Mouse (Mus musculus) limb, embryonic 11.5 days (tissue): ENCODE data around the gene Slc4a4. TPM values are rescaled to one million over a fixed set of nuclear protein-coding genes. Genes with fewer than 3 reads are reported as not detected.
A peak's percentile ranks its signal among the peaks of the same experiment; 100 is the strongest.

Experiments used
- ATAC-seq: fragments of 200-750 bp; cut with Nextera tagmentation; 2 replicates; pipeline ENCODE4 v1.8.0; 2017; ENCODE audit warnings: low read depth; ENCODE audit not compliant: insufficient number of reproducible peaks, low FRiP score, low TSS enrichment
- DNase-seq: peaks from one replicate; pipeline ENCODE4 v3.0.0-alpha.2; 2015; ENCODE audit warnings: low spot score
- H3K27ac ChIP-seq: fragments of 300-500 bp; sonication (generic); replicated peaks from 2 replicates; pipeline ENCODE4 v1.5.1; 2014; ENCODE audit warnings: low read depth, mild to moderate bottlenecking, low read length
- H3K27me3 ChIP-seq: fragments of 300-500 bp; sonication (generic); 2 replicates; pipeline ENCODE4 v1.6.1; 2014; ENCODE audit warnings: mild to moderate bottlenecking, low read length, mixed read lengths; ENCODE audit not compliant: control insufficient read depth, insufficient read depth
- H3K36me3 ChIP-seq: fragments of 300-500 bp; sonication (generic); 2 replicates; pipeline ENCODE4 v1.6.1; 2014; ENCODE audit warnings: mild to moderate bottlenecking, low read length, moderate library complexity, mixed read lengths; ENCODE audit not compliant: control insufficient read depth, insufficient read depth
- H3K4me1 ChIP-seq: fragments of 300-500 bp; sonication (generic); 2 replicates; pipeline ENCODE4 v1.6.1; 2014; ENCODE audit warnings: low read length, mixed read lengths; ENCODE audit not compliant: control insufficient read depth, insufficient read depth
- H3K4me2 ChIP-seq: fragments of 300-500 bp; sonication (generic); 2 replicates; pipeline ENCODE4 v1.6.1; 2014; ENCODE audit warnings: low read depth, mild to moderate bottlenecking, moderate library complexity; ENCODE audit not compliant: severe bottlenecking
- H3K4me3 ChIP-seq: fragments of 300-500 bp; sonication (generic); 2 replicates; pipeline ENCODE4 v1.5.1; 2014; ENCODE audit warnings: low read depth, low read length
- H3K9ac ChIP-seq: fragments of 300-500 bp; sonication (generic); 2 replicates; pipeline ENCODE4 v1.6.1; 2014; ENCODE audit warnings: mild to moderate bottlenecking, low read length
- H3K9me3 ChIP-seq: fragments of 300-500 bp; sonication (generic); 2 replicates; pipeline ENCODE4 v1.6.1; 2016; ENCODE audit warnings: low read length; ENCODE audit not compliant: control insufficient read depth
- WGBS: fragments of 180-500 bp; shearing (Covaris S2); extraction: QIAGEN DNeasy Blood & Tissue Kit; methylation state at CpG from one replicate; pipeline ENCODE4 v1.1.7; 2014; 5-methylcytosine and 5-hydroxymethylcytosine counted together
- polyA plus RNA-seq: library from polyadenylated mRNA; unstranded; fragments of >200 nt; fragmentation: Nextera tagmentation; extraction: Ambion mirVana; gene quantifications from 2 replicates; pipeline ENCODE4 v1.2.1, GENCODE M21; 2014

Gene Slc4a4
- polyA plus RNA-seq, 1 experiment from 2014 or later, result 1.9 TPM

DNA sequence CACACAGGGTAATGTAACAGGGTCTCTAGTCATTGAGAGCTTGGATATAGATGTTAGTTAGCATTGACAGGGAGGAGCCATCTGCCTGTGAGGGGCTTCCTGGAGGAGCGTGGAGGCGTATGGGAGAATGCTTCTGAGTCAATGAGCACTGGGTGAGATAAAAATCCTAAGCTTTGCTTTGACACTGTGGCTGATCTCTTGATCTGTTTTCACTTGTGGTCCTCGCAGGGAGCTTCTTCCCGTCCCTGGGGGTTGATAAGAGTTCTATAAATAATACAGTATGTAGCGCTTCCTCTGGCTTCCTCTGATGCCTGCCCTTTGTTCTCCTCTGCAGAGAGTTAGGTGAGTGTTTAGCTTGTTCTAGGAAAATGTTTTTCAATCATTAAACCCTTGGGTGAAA is 149.5 kb downstream of the Slc4a4 start:
- Histone ChIP-seq H3K4me3 (no peak overlapping the region), H3K27me3 (no peaks in the 10 kb centered on the region), H3K9ac (no peak overlapping the region), H3K4me2 (no peak overlapping the region), H3K9me3 (no peaks in the 10 kb centered on the region), H3K4me1 (no peaks in the 10 kb centered on the region), H3K27ac (no peak overlapping the region), H3K36me3 (no peaks in the 10 kb centered on the region)
- DNase-seq (no peak), ATAC-seq (no peak)
- WGBS, result 70% methylated on average over 5 of the region's 5 CpGs

GRCm38 (mm10) chr5:89040814-89041213 is 154.2 kb downstream of the Slc4a4 start:
- ATAC-seq, result no peak
- H3K9ac ChIP-seq, result no peak overlapping the region
- H3K36me3 ChIP-seq, result no peaks in the 10 kb centered on the region
- no peak overlapping the region for H3K4me3 ChIP-seq
- H3K27me3 ChIP-seq, result no peaks in the 10 kb centered on the region
- no peak overlapping the region for H3K27ac ChIP-seq
- no peak overlapping the region for H3K4me2 ChIP-seq
- DNase-seq, result no peak
- no peaks in the 10 kb centered on the region for H3K9me3 ChIP-seq
- WGBS, result 70% methylated on average over 3 of the region's 3 CpGs
- H3K4me1 ChIP-seq, result peaks cover 8% of the 10 kb centered on the region; the same call in 1 of the 2 replicates

DNA sequence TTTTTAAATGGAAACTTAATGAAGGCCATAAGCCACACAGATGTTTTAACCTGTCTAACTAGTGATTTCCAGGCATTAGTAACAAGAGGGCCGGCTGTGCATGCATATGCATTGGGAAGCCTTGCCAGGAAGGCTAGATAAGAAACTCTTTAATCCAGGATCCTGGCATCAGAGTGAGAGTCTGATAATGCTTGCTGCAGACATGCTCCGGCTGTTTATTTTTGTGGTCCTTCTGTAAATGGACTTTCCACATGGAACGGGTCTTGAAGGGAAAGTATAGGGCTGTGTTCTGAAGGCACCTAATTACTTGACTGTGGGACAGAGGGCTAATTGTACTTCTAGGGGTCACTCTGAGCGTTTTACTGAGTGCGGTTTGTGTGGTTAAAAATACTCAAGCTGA is 157.2 kb downstream of the Slc4a4 start:
- Histone ChIP-seq H3K4me3 (no peak overlapping the region), H3K9me3 (no peaks in the 10 kb centered on the region), H3K4me1 (peaks cover 8% of the 10 kb centered on the region; the same call in 1 of the 2 replicates), H3K4me2 (no peak overlapping the region), H3K36me3 (no peaks in the 10 kb centered on the region), H3K9ac (no peak overlapping the region), H3K27ac (no peak overlapping the region; the same call in 1 of the 2 replicates), H3K27me3 (no peaks in the 10 kb centered on the region)
- peak; percentile 80; the same call in 1 of the 2 replicates for ATAC-seq
- peak; percentile 38 for DNase-seq
- WGBS, result 15% methylated on average over 5 of the region's 5 CpGs

GRCm38 (mm10) chr5:89044801-89045200 is 158.2 kb downstream of the Slc4a4 start:
- Histone ChIP-seq H3K36me3 (no peaks in the 10 kb centered on the region), H3K27me3 (no peaks in the 10 kb centered on the region), H3K4me1 (peaks cover 8% of the 10 kb centered on the region; the same call in 1 of the 2 replicates), H3K4me3 (no peak overlapping the region), H3K9me3 (no peaks in the 10 kb centered on the region), H3K27ac (no peak overlapping the region), H3K4me2 (no peak overlapping the region), H3K9ac (no peak overlapping the region)
- ATAC-seq (no peak), DNase-seq (no peak)
- WGBS, result 73% methylated on average over 5 of the region's 5 CpGs

- Histone ChIP-seq H3K4me3 (no peak overlapping the region), H3K9ac (no peak overlapping the region), H3K36me3 (no peaks in the 10 kb centered on the region), H3K9me3 (no peaks in the 10 kb centered on the region), H3K27ac (no peak overlapping the region), H3K4me1 (no peaks in the 10 kb centered on the region), H3K4me2 (no peak overlapping the region), H3K27me3 (no peaks in the 10 kb centered on the region)
- DNase-seq (no peak), ATAC-seq (no peak)
- WGBS, result 79% methylated on average over 5 of the region's 5 CpGs
Observed at GRCm38 (mm10) chr5:89051577-89051976, 165.0 kb downstream of the Slc4a4 start.

DNA sequence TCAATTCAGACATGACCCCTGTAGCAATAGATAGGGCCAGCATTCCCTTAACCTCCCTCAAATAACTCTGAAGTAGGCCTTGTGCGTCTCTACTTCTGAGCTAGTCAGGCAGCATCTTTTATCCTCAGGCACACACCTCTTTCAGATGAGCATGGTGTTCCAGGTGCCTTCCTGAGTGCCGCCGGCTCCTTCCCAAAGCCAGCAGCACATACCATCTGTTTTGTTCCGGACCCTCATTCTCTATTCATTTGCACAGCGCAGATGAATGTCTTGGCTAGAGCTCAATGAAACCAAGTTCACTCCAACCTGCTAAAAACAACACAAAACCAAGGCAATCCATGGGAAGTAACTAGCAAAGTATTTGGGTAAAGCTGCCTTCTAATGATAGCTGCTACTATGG is 165.6 kb downstream of the Slc4a4 start:
- DNase-seq, result no peak
- H3K4me1 ChIP-seq, result no peaks in the 10 kb centered on the region
- H3K27me3 ChIP-seq, result no peaks in the 10 kb centered on the region
- ATAC-seq, result no peak
- no peak overlapping the region for H3K9ac ChIP-seq
- 91% methylated on average over 5 of the region's 5 CpGs for WGBS
- no peaks in the 10 kb centered on the region for H3K36me3 ChIP-seq
- H3K27ac ChIP-seq, result no peak overlapping the region
- H3K4me3 ChIP-seq, result no peak overlapping the region
- H3K4me2 ChIP-seq, result no peak overlapping the region
- no peaks in the 10 kb centered on the region for H3K9me3 ChIP-seq

DNA sequence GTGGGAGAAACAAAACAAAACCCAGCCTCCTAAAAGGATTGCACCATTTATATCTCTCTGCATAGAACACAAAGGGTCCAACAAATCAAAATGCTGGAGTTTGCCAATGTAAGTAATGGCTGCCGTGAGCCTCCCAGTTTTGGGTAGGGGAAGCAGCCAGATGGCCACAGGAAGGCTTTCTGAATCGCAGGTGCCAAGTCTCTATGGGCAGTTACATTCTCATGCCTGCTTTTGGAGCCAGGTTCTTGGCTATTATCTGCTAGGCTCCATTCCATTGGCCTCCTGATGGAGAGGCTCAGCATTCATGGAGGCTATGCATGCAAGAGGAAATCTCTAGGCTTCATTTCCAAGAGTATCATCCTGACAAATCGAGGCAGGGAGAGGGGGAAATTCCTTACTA is 169.0 kb downstream of the Slc4a4 start:
- Histone ChIP-seq H3K4me2 (no peak overlapping the region), H3K4me3 (no peak overlapping the region), H3K4me1 (no peaks in the 10 kb centered on the region), H3K27me3 (no peaks in the 10 kb centered on the region), H3K9ac (no peak overlapping the region), H3K27ac (no peak overlapping the region), H3K9me3 (no peaks in the 10 kb centered on the region), H3K36me3 (no peaks in the 10 kb centered on the region)
- ATAC-seq (no peak), DNase-seq (no peak)
- 87% methylated on average over 3 of the region's 3 CpGs for WGBS

DNA sequence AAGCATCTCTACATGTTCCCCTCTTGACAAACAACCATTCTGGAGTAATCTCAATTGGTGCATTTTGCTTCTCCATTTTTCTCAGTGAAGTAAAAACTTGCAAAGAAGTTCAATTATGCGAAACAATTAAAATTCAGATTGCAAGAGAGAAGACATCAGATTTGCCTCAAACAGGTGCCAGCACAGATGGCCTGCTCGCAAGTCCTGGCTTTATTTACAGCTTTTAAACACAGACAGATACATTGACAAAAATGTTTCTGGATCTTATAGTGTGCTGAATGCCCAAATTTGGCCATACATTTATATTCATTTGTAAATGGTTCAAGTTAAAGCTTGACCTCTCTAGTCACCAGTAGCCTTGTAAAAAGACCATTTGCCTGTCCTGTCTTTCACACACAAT is 169.8 kb downstream of the Slc4a4 start:
- Histone ChIP-seq H3K36me3 (no peaks in the 10 kb centered on the region), H3K4me2 (no peak overlapping the region), H3K9me3 (no peaks in the 10 kb centered on the region), H3K27ac (no peak overlapping the region), H3K27me3 (no peaks in the 10 kb centered on the region), H3K9ac (no peak overlapping the region), H3K4me3 (no peak overlapping the region), H3K4me1 (no peaks in the 10 kb centered on the region)
- no peak for DNase-seq
- WGBS, result 97% methylated on average over 2 of the region's 2 CpGs
- no peak for ATAC-seq

- Histone ChIP-seq H3K27ac (no peak overlapping the region), H3K36me3 (no peaks in the 10 kb centered on the region), H3K9me3 (no peaks in the 10 kb centered on the region), H3K4me3 (no peak overlapping the region), H3K9ac (no peak overlapping the region), H3K27me3 (no peaks in the 10 kb centered on the region), H3K4me2 (no peak overlapping the region), H3K4me1 (no peaks in the 10 kb centered on the region)
- 76% methylated on average over 9 of the region's 9 CpGs for WGBS
- no peak for DNase-seq
- no peak for ATAC-seq
Observed at GRCm38 (mm10) chr5:89061097-89061496, 174.5 kb downstream of the Slc4a4 start.
